Mouse (Mus musculus) thymus, adult 2 months (tissue): ENCODE measurements around the gene Gm42421. TPM values are rescaled to one million over a fixed set of nuclear protein-coding genes. Genes with fewer than 3 reads are reported as not detected.

ENCODE experiments used
- DNase-seq: peaks from one replicate; pipeline ENCODE4 v3.0.0; 2021
- H3K27ac ChIP-seq: fragments of 200-500 bp; 2 replicates; pipeline ENCODE4 v1.5.1; 2012; ENCODE audit warnings: low read length, control low read depth; ENCODE audit not compliant: control insufficient read depth, insufficient read depth
- H3K27me3 ChIP-seq: fragments of 200-500 bp; 2 replicates; pipeline ENCODE4 v1.6.1; 2012; ENCODE audit warnings: mild to moderate bottlenecking, low read length, moderate library complexity, mixed read lengths; ENCODE audit not compliant: control insufficient read depth, insufficient read depth
- H3K36me3 ChIP-seq: fragments of 200-500 bp; 2 replicates; pipeline ENCODE4 v1.6.1; 2012; ENCODE audit warnings: mild to moderate bottlenecking, low read length, moderate library complexity; ENCODE audit not compliant: control insufficient read depth, insufficient read depth
- H3K4me1 ChIP-seq: fragments of 200-500 bp; replicated peaks from 2 replicates; pipeline ENCODE4 v1.6.1; 2012; ENCODE audit warnings: low read length; ENCODE audit not compliant: control insufficient read depth, insufficient read depth
- H3K4me3 ChIP-seq: fragments of 200-500 bp; 2 replicates; pipeline ENCODE4 v1.5.1; 2012; ENCODE audit warnings: mild to moderate bottlenecking, low read length, control low read depth, moderate library complexity; ENCODE audit not compliant: control insufficient read depth, insufficient read depth
- CTCF ChIP-seq: fragments of 200-500 bp; IDR thresholded peaks from 2 replicates; pipeline ENCODE4 v1.5.1; 2012; ENCODE audit warnings: mild to moderate bottlenecking, control low read depth, low read length, moderate library complexity, borderline replicate concordance; ENCODE audit not compliant: control insufficient read depth, poor library complexity, insufficient read depth; ENCODE audit errors: extremely low read depth
- POLR2A ChIP-seq: fragments of 200-500 bp; IDR thresholded peaks from 2 replicates; pipeline ENCODE4 v1.6.1; 2012; ENCODE audit warnings: mild to moderate bottlenecking, low read length, control low read depth, moderate library complexity; ENCODE audit not compliant: control insufficient read depth, poor library complexity, insufficient read depth; ENCODE audit errors: extremely low read depth
- WGBS: fragments of 180-500 bp; shearing (Covaris S2); methylation state at CpG from one replicate; pipeline ENCODE4 v1.1.7; 2018; 5-methylcytosine and 5-hydroxymethylcytosine counted together
- polyA plus RNA-seq: library from polyadenylated mRNA; depleted of rRNA; stranded (reverse); fragments of >200 nt; gene quantifications from 2 replicates; pipeline ENCODE4 v1.2.3, GENCODE M21; 2012

The Gm42421 gene
- polyA plus RNA-seq, 1 experiment = 0.22 TPM

- Histone ChIP-seq H3K4me1 (no peaks in the 10 kb centered on the region), H3K27me3 (no peaks in the 10 kb centered on the region), H3K27ac (no peak overlapping the region), H3K4me3 (no peak overlapping the region), H3K36me3 (no peaks in the 10 kb centered on the region)
- 95% methylated on average over 6 of the region's 6 CpGs for WGBS
- DNase-seq = no peak
- TF ChIP-seq POLR2A = no peak
- TF ChIP-seq CTCF = no peak
These were observed 29.1 kb downstream of the Gm42421 start for GRCm38 (mm10) chr5:143957101-143957500.

- H3K36me3 ChIP-seq = no peaks in the 10 kb centered on the region
- TF ChIP-seq CTCF (no peak), POLR2A (no peak)
- no peak overlapping the region for H3K27ac ChIP-seq
- 94% methylated on average over 11 of the region's 11 CpGs for WGBS
- DNase-seq = no peak
- H3K27me3 ChIP-seq = no peaks in the 10 kb centered on the region
- H3K4me1 ChIP-seq = no peaks in the 10 kb centered on the region
- no peak overlapping the region for H3K4me3 ChIP-seq
These were observed 31.6 kb downstream of the Gm42421 start for GRCm38 (mm10) chr5:143959551-143959950.

- WGBS = 89% methylated on average over 8 of the region's 8 CpGs
- no peaks in the 10 kb centered on the region for H3K36me3 ChIP-seq
- no peaks in the 10 kb centered on the region for H3K27me3 ChIP-seq
- no peak overlapping the region for H3K27ac ChIP-seq
- no peak overlapping the region for H3K4me3 ChIP-seq
- H3K4me1 ChIP-seq = no peaks in the 10 kb centered on the region
- TF ChIP-seq POLR2A (no peak), CTCF (no peak)
- no peak for DNase-seq
These were observed 33.2 kb downstream of the Gm42421 start for GRCm38 (mm10) chr5:143961176-143961575.

- H3K4me3 ChIP-seq = no peak overlapping the region
- no peaks in the 10 kb centered on the region for H3K27me3 ChIP-seq
- H3K27ac ChIP-seq = no peak overlapping the region
- no peaks in the 10 kb centered on the region for H3K4me1 ChIP-seq
- no peak for DNase-seq
- no peaks in the 10 kb centered on the region for H3K36me3 ChIP-seq
- TF ChIP-seq CTCF (no peak), POLR2A (no peak)
- WGBS = 67% methylated on average over 12 of the region's 12 CpGs
These were observed 37.8 kb downstream of the Gm42421 start for GRCm38 (mm10) chr5:143965586-143966345.

GRCm38 (mm10) chr5:143966671-143967070 is 38.7 kb downstream of the Gm42421 start:
- DNase-seq = no peak
- H3K4me1 ChIP-seq = no peaks in the 10 kb centered on the region
- H3K36me3 ChIP-seq = no peaks in the 10 kb centered on the region
- H3K4me3 ChIP-seq = no peak overlapping the region
- no peak for TF ChIP-seq POLR2A
- TF ChIP-seq CTCF = no peak
- 93% methylated on average over 12 of the region's 12 CpGs for WGBS
- H3K27me3 ChIP-seq = no peaks in the 10 kb centered on the region
- H3K27ac ChIP-seq = no peak overlapping the region

GRCm38 (mm10) chr5:143972628-143973027 is 44.7 kb downstream of the Gm42421 start:
- Histone ChIP-seq H3K4me1 (no peaks in the 10 kb centered on the region), H3K27ac (no peak overlapping the region), H3K36me3 (no peaks in the 10 kb centered on the region), H3K27me3 (no peaks in the 10 kb centered on the region), H3K4me3 (no peak overlapping the region)
- 80% methylated on average over 3 of the region's 3 CpGs for WGBS
- DNase-seq = no peak
- TF ChIP-seq CTCF (no peak), POLR2A (no peak)
